Mouse (Mus musculus) kidney, adult 2 months (tissue): Measurements from ENCODE around the gene Nrxn3. TPM values are rescaled to one million over a fixed set of nuclear protein-coding genes. Genes with fewer than 3 reads are reported as not detected.

Experiments used
- DNase-seq: peaks from one replicate; pipeline ENCODE4 v3.0.0; 2021
- H3K27ac ChIP-seq: fragments of 200-500 bp; 2 replicates; pipeline ENCODE4 v1.5.1; 2012; ENCODE audit warnings: low read depth, low read length, control low read depth, inconsistent platforms; ENCODE audit not compliant: insufficient read depth
- H3K27me3 ChIP-seq: fragments of 200-500 bp; replicated peaks from 2 replicates; pipeline ENCODE4 v1.6.1; 2012; ENCODE audit warnings: mild to moderate bottlenecking, moderate library complexity, low read length, inconsistent platforms; ENCODE audit not compliant: control insufficient read depth, insufficient read depth
- H3K36me3 ChIP-seq: fragments of 200-500 bp; 2 replicates; pipeline ENCODE4 v1.6.1; 2012; ENCODE audit warnings: mild to moderate bottlenecking, moderate library complexity, low read length, inconsistent platforms; ENCODE audit not compliant: control insufficient read depth, insufficient read depth
- H3K4me1 ChIP-seq: fragments of 200-500 bp; 2 replicates; pipeline ENCODE4 v1.6.1; 2011; ENCODE audit warnings: low read length; ENCODE audit not compliant: control insufficient read depth, insufficient read depth
- H3K4me3 ChIP-seq: fragments of 200-500 bp; 2 replicates; pipeline ENCODE4 v1.5.1; 2011; ENCODE audit warnings: mild to moderate bottlenecking, low read depth, low read length, control low read depth; ENCODE audit not compliant: insufficient read depth
- CTCF ChIP-seq: fragments of 200-500 bp; conservative IDR thresholded peaks from 2 replicates; pipeline ENCODE4 v1.5.1; 2011; ENCODE audit warnings: low read depth, mild to moderate bottlenecking, control low read depth, low read length, moderate library complexity, mixed read lengths; ENCODE audit not compliant: insufficient read depth, insufficient read length
- POLR2A ChIP-seq: fragments of 200-500 bp; IDR thresholded peaks from one replicate; pipeline ENCODE4 v1.6.1; 2011; ENCODE audit warnings: low read depth, low read length, control low read depth
- WGBS: fragments of 180-500 bp; shearing (Covaris S2); methylation state at CpG from one replicate; pipeline ENCODE4 v1.1.7; 2018; 5-methylcytosine and 5-hydroxymethylcytosine counted together
- polyA plus RNA-seq: library from polyadenylated mRNA; depleted of rRNA; stranded (reverse); fragments of >200 nt; gene quantifications from 2 replicates; pipeline ENCODE4 v1.2.3, GENCODE M21; 2012

Nrxn3 gene
- polyA plus RNA-seq, 1 experiment: 0.39 TPM

- 90% methylated on average over 2 of the region's 2 CpGs for WGBS
- Histone ChIP-seq H3K4me3 (no peak overlapping the region), H3K27ac (no peak overlapping the region), H3K27me3 (no peaks in the 10 kb centered on the region), H3K36me3 (no peaks in the 10 kb centered on the region), H3K4me1 (no peaks in the 10 kb centered on the region)
- TF ChIP-seq CTCF (no peak), POLR2A (no peak)
- no peak for DNase-seq
These were observed 930.5 kb downstream of the Nrxn3 start for GRCm38 (mm10) chr12:89653211-89653610.

- Histone ChIP-seq H3K36me3 (no peaks in the 10 kb centered on the region), H3K27me3 (no peaks in the 10 kb centered on the region), H3K4me1 (no peaks in the 10 kb centered on the region), H3K27ac (no peak overlapping the region), H3K4me3 (no peak overlapping the region)
- TF ChIP-seq CTCF (no peak), POLR2A (no peak)
- DNase-seq: no peak
- WGBS: 83% methylated on average over 3 of the region's 3 CpGs
These were observed 938.5 kb downstream of the Nrxn3 start for GRCm38 (mm10) chr12:89661219-89661618.

- Histone ChIP-seq H3K27me3 (no peaks in the 10 kb centered on the region), H3K4me1 (no peaks in the 10 kb centered on the region), H3K36me3 (no peaks in the 10 kb centered on the region), H3K27ac (no peak overlapping the region), H3K4me3 (no peak overlapping the region)
- TF ChIP-seq CTCF (no peak), POLR2A (no peak)
- WGBS: 63% methylated on average over 2 of the region's 2 CpGs
- DNase-seq: no peak
These were observed 946.2 kb downstream of the Nrxn3 start for GRCm38 (mm10) chr12:89668856-89669255.

GRCm38 (mm10) chr12:89672819-89673218 lies 950.1 kb downstream of the Nrxn3 start:
- no peak for DNase-seq
- H3K4me3 ChIP-seq: no peak overlapping the region
- no peak for TF ChIP-seq CTCF
- TF ChIP-seq POLR2A: no peak
- H3K36me3 ChIP-seq: no peaks in the 10 kb centered on the region
- no peak overlapping the region for H3K27ac ChIP-seq
- H3K27me3 ChIP-seq: no peaks in the 10 kb centered on the region
- H3K4me1 ChIP-seq: no peaks in the 10 kb centered on the region
- WGBS: 72% methylated on average over 2 of the region's 2 CpGs

- TF ChIP-seq CTCF (no peak), POLR2A (no peak)
- 67% methylated on average over 2 of the region's 2 CpGs for WGBS
- no peak for DNase-seq
- no peaks in the 10 kb centered on the region for H3K36me3 ChIP-seq
- no peaks in the 10 kb centered on the region for H3K27me3 ChIP-seq
- H3K4me3 ChIP-seq: no peak overlapping the region
- H3K27ac ChIP-seq: no peak overlapping the region
- no peaks in the 10 kb centered on the region for H3K4me1 ChIP-seq
These were observed 963.0 kb downstream of the Nrxn3 start for GRCm38 (mm10) chr12:89685633-89686032.

- Histone ChIP-seq H3K27ac (no peak overlapping the region), H3K27me3 (no peaks in the 10 kb centered on the region), H3K36me3 (no peaks in the 10 kb centered on the region), H3K4me3 (no peak overlapping the region), H3K4me1 (no peaks in the 10 kb centered on the region)
- whole genome bisulfite sequencing: 92% methylated on average over 7 of the region's 7 CpGs
- no peak for DNase-seq
- TF ChIP-seq CTCF (no peak), POLR2A (no peak)
These were observed 966.4 kb downstream of the Nrxn3 start for GRCm38 (mm10) chr12:89689086-89689485.

- Histone ChIP-seq H3K27me3 (no peaks in the 10 kb centered on the region), H3K27ac (no peak overlapping the region), H3K36me3 (no peaks in the 10 kb centered on the region), H3K4me3 (no peak overlapping the region), H3K4me1 (no peaks in the 10 kb centered on the region)
- DNase-seq: no peak
- TF ChIP-seq POLR2A (no peak), CTCF (no peak)
- 11% methylated on average over 4 of the region's 4 CpGs for WGBS
These were observed 976.8 kb downstream of the Nrxn3 start for GRCm38 (mm10) chr12:89699469-89699868.
